Mouse (Mus musculus) megakaryocyte, embryonic 14.5 days (primary cell): ENCODE measurements around the gene Orc3.

Source experiments
- FLI1 ChIP-seq: IDR thresholded peaks from 2 replicates; pipeline ENCODE4 v1.6.1; 2012; ENCODE audit warnings: low read length, inconsistent platforms, mixed read lengths
- GATA1 ChIP-seq: IDR thresholded peaks from 3 replicates; pipeline ENCODE4 v1.6.1; 2012; ENCODE audit warnings: mixed read lengths, low read length, inconsistent platforms, borderline replicate concordance

DNA sequence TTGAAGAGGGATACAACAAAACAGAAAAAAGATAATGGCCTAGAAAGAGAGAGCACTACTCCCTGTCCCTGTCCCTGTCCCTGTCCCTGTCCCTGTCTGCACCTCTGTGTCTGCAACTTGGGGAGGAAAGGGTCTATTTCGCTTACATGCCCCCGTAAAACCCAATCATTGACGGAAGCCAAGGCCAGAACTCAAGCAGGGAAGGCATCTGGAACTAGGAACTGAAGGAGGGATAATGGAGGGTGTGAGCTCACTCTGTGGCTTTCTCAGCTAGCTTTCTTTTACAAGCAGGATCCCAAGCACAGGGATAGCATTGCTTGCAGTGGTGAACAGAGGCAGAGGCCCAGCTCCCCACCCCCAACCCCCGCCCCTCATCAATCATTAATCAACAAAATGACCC lies 85.4 kb downstream of the Orc3 start:
- TF ChIP-seq FLI1 (no peak), GATA1 (no peak)
